Mouse (Mus musculus) T-cell, adult 66 days (primary cell): Measurements from ENCODE around the gene Otog. TPM values are rescaled to one million over a fixed set of nuclear protein-coding genes. Genes with fewer than 3 reads are reported as not detected.

Source experiments
- total RNA-seq, 2 experiments: library from RNA; stranded (reverse); gene quantifications; 3 replicates in 1 of 2; 4 replicates in 1 of 2; pipeline ENCODE4 v1.2.4; 2023

Otog gene
- under 1 TPM in 1 of 2 experiments, not detected in 1; 0.06 TPM for total RNA-seq

GRCm38 (mm10) chr7:46240696-46241095 is at the start of gene Otog:
TSS of gene Otog (plus strand) at chr7:46240987.

GRCm38 (mm10) chr7:46238346-46238745 is 2.4 kb upstream of the Otog start, which contains the start of gene Ush1c:
TSS of gene Ush1c (minus strand) at chr7:46238503.

Other genes with a start within 250 kb of the Otog start
- gene Abcc6, start 210.7 kb upstream of the Otog start, total RNA-seq = not detected
- 10 to 100 TPM; 45.8 to 47.0 TPM for gene Nomo1, start 207.3 kb upstream of the Otog start, total RNA-seq
- gene Kcnj11, start 140.2 kb upstream of the Otog start, total RNA-seq = not detected
- 1 to 10 TPM in 1 of 2 experiments, under 1 TPM in 1; 0.95 to 1.2 TPM for gene Abcc8, start 61.0 kb upstream of the Otog start, total RNA-seq
- not detected for gene Ush1c, start 2.5 kb upstream of the Otog start, total RNA-seq
- not detected for gene Myod1, start 135.5 kb downstream of the Otog start, total RNA-seq
- 1 to 10 TPM; 7.3 to 7.9 TPM for gene Kcnc1, start 155.5 kb downstream of the Otog start, total RNA-seq